Mouse (Mus musculus): Measurements from ENCODE around the gene Evi5l.

DNA sequence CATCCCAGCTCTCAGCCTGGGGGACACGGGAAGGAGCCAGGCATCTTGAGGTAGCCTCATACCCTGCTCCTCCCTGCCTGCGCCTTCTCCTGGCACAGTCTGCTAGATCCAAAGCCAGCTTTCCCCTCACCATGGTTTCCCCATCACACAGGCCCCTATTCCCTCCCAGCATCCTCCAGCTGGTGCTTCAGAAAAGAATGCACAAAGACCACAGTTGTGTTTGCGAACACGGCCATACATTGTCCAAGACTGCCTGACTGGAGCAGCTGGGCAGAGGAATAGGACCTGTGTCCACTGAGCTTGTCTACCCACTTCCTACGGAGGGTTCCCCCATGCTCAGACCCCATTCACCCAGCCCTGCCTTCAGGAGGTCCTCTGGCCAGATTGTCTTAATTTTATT, 25.9 kb downstream of the Evi5l start:
- TF ChIP-seq POLR2A (IDR thresholded peaks at IDR 0.05; ENCODE audit: borderline replicate concordance, extremely low read depth, low read depth, low read length) (no peak), CTCF (IDR thresholded peaks at IDR 0.05; ENCODE audit: insufficient read depth, low read length) (no peak)

Data from lung, adult 2 months (tissue).